Mouse (Mus musculus) layer of hippocampus, postnatal 36 days (tissue): ENCODE measurements around the gene Odr4. TPM values are rescaled to one million over a fixed set of nuclear protein-coding genes. Genes with fewer than 3 reads are reported as not detected.

ENCODE experiments used
- DNase-seq, 2 experiments: peaks; one replicate each; pipeline ENCODE4 v3.0.0; 2022
- total RNA-seq, 2 experiments: library from RNA; stranded (reverse); gene quantifications; 2 replicates each; pipeline ENCODE4 v1.2.3; 2021

Odr4 gene
- 10 to 100 TPM; 55.9 to 60.3 TPM for total RNA-seq

GRCm38 (mm10) chr1:150392638-150393487 is at the start of gene Odr4, which contains the start of gene Tpr:
Gene Odr4, minus strand, starts transcription at chr1:150393080.
Gene Tpr, plus strand, starts transcription at chr1:150392838.
- peak; percentile 99 for DNase-seq

- no peak for DNase-seq
These were observed 48.9 kb upstream of the Odr4 start for GRCm38 (mm10) chr1:150441731-150442130.

- no peak for DNase-seq
These were observed 45.8 kb upstream of the Odr4 start for GRCm38 (mm10) chr1:150438641-150439040.

GRCm38 (mm10) chr1:150426216-150426615 is 33.3 kb upstream of the Odr4 start:
- DNase-seq = no peak

- no peak for DNase-seq
These were observed 32.8 kb upstream of the Odr4 start for GRCm38 (mm10) chr1:150425665-150426064.

GRCm38 (mm10) chr1:150418426-150418825 is 25.5 kb upstream of the Odr4 start:
- DNase-seq = no peak

GRCm38 (mm10) chr1:150416006-150416405 is 23.1 kb upstream of the Odr4 start:
- DNase-seq = no peak

- no peak for DNase-seq
These were observed 17.1 kb upstream of the Odr4 start for GRCm38 (mm10) chr1:150409996-150410395.

GRCm38 (mm10) chr1:150407285-150407684 is 14.4 kb upstream of the Odr4 start:
- no peak for DNase-seq

GRCm38 (mm10) chr1:150404555-150404954 is 11.7 kb upstream of the Odr4 start:
- DNase-seq = no peak

GRCm38 (mm10) chr1:150403914-150404313 is 11.0 kb upstream of the Odr4 start:
- no peak for DNase-seq

GRCm38 (mm10) chr1:150396001-150396400 is 3.1 kb upstream of the Odr4 start:
- DNase-seq = no peak

GRCm38 (mm10) chr1:150393488-150393852 is 590 bp upstream of the Odr4 start:
- DNase-seq = no peak

GRCm38 (mm10) chr1:150391931-150392637 is 796 bp downstream of the Odr4 start:
- DNase-seq = no peak

GRCm38 (mm10) chr1:150389390-150390129 is 3.3 kb downstream of the Odr4 start:
- DNase-seq = no peak

GRCm38 (mm10) chr1:150387572-150387971 is 5.3 kb downstream of the Odr4 start:
- DNase-seq = no peak

- DNase-seq = peak; percentile 31 to 35
These were observed 8.7 kb downstream of the Odr4 start for GRCm38 (mm10) chr1:150384138-150384537.

- DNase-seq = no peak
These were observed 18.6 kb downstream of the Odr4 start for GRCm38 (mm10) chr1:150374247-150374646.

- DNase-seq = no peak
These were observed 20.0 kb downstream of the Odr4 start for GRCm38 (mm10) chr1:150372895-150373294.

GRCm38 (mm10) chr1:150360864-150361263 is 32.0 kb downstream of the Odr4 start:
- DNase-seq = no peak

GRCm38 (mm10) chr1:150335111-150335510 is 57.8 kb downstream of the Odr4 start:
- no peak for DNase-seq

GRCm38 (mm10) chr1:150319205-150319604 is 73.7 kb downstream of the Odr4 start, which contains the start of gene Pdc:
Gene Pdc, plus strand, starts transcription at chr1:150319417.
- DNase-seq = no peak
